Mouse (Mus musculus) kidney, adult 2 months (tissue): ENCODE measurements around the gene Slc25a43. TPM values are rescaled to one million over a fixed set of nuclear protein-coding genes. Genes with fewer than 3 reads are reported as not detected.
A peak's percentile ranks its signal among the peaks of the same experiment; 100 is the strongest.

Experiments used
- DNase-seq: peaks from one replicate; pipeline ENCODE4 v3.0.0; 2021
- H3K27ac ChIP-seq: fragments of 200-500 bp; 2 replicates; pipeline ENCODE4 v1.5.1; 2012; ENCODE audit warnings: low read depth, low read length, control low read depth, inconsistent platforms; ENCODE audit not compliant: insufficient read depth
- H3K27me3 ChIP-seq: fragments of 200-500 bp; replicated peaks from 2 replicates; pipeline ENCODE4 v1.6.1; 2012; ENCODE audit warnings: mild to moderate bottlenecking, moderate library complexity, low read length, inconsistent platforms; ENCODE audit not compliant: control insufficient read depth, insufficient read depth
- H3K36me3 ChIP-seq: fragments of 200-500 bp; 2 replicates; pipeline ENCODE4 v1.6.1; 2012; ENCODE audit warnings: mild to moderate bottlenecking, moderate library complexity, low read length, inconsistent platforms; ENCODE audit not compliant: control insufficient read depth, insufficient read depth
- H3K4me1 ChIP-seq: fragments of 200-500 bp; 2 replicates; pipeline ENCODE4 v1.6.1; 2011; ENCODE audit warnings: low read length; ENCODE audit not compliant: control insufficient read depth, insufficient read depth
- H3K4me3 ChIP-seq: fragments of 200-500 bp; 2 replicates; pipeline ENCODE4 v1.5.1; 2011; ENCODE audit warnings: mild to moderate bottlenecking, low read depth, low read length, control low read depth; ENCODE audit not compliant: insufficient read depth
- CTCF ChIP-seq: fragments of 200-500 bp; conservative IDR thresholded peaks from 2 replicates; pipeline ENCODE4 v1.5.1; 2011; ENCODE audit warnings: low read depth, mild to moderate bottlenecking, control low read depth, low read length, moderate library complexity, mixed read lengths; ENCODE audit not compliant: insufficient read depth, insufficient read length
- POLR2A ChIP-seq: fragments of 200-500 bp; IDR thresholded peaks from one replicate; pipeline ENCODE4 v1.6.1; 2011; ENCODE audit warnings: low read depth, low read length, control low read depth
- WGBS: fragments of 180-500 bp; shearing (Covaris S2); methylation state at CpG from one replicate; pipeline ENCODE4 v1.1.7; 2018; 5-methylcytosine and 5-hydroxymethylcytosine counted together
- polyA plus RNA-seq: library from polyadenylated mRNA; depleted of rRNA; stranded (reverse); fragments of >200 nt; gene quantifications from 2 replicates; pipeline ENCODE4 v1.2.3, GENCODE M21; 2012

Slc25a43 gene
- polyA plus RNA-seq, 1 experiment, result 0.97 TPM

DNA sequence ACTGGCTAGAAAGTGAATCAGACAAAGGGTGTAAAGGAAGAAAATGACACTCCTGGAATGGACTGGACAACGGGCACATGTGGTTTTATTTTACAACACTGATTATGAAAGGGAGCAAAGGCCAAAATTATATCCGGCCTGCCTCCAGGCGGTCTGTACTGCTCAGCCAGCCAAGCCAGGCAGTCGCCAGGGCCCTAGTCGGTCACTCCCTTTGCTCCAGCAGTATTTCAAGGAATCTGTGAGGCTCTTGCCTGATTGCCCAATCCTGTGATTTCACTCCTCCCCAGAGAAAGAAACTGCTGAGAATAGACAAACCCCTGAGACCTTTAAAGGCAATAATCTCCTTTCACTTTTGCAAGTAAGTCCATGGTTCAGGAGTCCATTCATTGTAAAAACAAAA is 60.7 kb downstream of the Slc25a43 start:
- Histone ChIP-seq H3K4me1 (no peaks in the 10 kb centered on the region; the same call in 1 of the 2 replicates), H3K27me3 (no peaks in the 10 kb centered on the region), H3K27ac (no peak overlapping the region), H3K4me3 (no peak overlapping the region), H3K36me3 (no peaks in the 10 kb centered on the region)
- peak; percentile 85 for DNase-seq
- WGBS, result 19% methylated on average over 5 of the region's 5 CpGs
- no peak for TF ChIP-seq POLR2A
- TF ChIP-seq CTCF, result no peak

DNA sequence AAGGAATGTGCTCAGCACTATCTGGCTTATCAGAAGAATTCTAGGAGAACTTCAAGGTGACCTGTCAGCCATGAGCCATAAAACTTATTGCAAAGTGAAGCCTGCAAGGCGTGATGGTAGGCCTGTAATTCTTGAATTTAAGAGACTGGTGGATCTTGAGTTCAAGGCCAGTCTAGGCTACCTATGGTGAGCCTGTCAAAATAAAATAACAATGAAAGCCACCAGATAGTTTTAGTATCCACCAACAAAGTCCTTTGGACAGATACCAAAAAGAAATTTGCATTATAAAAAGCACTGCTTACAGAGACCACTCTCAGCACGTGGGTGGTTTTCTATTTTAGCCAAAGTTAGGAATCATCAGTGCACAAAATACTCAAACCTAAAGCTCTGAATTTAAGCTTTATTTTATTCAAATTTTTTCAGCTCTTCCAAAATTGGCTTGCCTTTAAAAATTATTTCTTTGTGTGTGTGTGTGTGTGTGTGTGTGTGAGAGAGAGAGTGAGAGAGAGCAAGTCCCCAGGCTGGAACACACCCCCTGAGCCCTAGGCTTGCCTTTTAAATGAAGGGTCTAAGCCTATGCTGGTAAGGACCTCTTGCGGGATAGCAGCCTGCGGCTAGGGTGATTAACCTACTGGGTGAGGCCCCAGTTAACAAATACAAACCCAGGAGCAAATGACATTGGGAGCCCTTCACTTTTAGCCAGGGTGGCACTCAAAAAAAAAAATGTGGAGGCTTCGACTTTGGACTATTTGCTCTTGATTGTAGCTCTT is 62.2 kb downstream of the Slc25a43 start:
- Histone ChIP-seq H3K27me3 (no peaks in the 10 kb centered on the region), H3K27ac (peak overlapping the region; percentile 23; the same call in 1 of the 2 replicates), H3K4me3 (no peak overlapping the region), H3K4me1 (no peaks in the 10 kb centered on the region; the same call in 1 of the 2 replicates), H3K36me3 (no peaks in the 10 kb centered on the region)
- no peak for DNase-seq
- 63% methylated on average over 5 of the region's 5 CpGs for WGBS
- no peak for TF ChIP-seq CTCF
- no peak for TF ChIP-seq POLR2A

- peak; percentile 94 for DNase-seq
- WGBS, result under 1% methylated on average over 44 of the region's 45 CpGs
- Histone ChIP-seq H3K27me3 (no peaks in the 10 kb centered on the region), H3K4me3 (peak overlapping the region; percentile 25), H3K36me3 (no peaks in the 10 kb centered on the region), H3K4me1 (no peaks in the 10 kb centered on the region; the same call in 1 of the 2 replicates), H3K27ac (peak overlapping the region; percentile 70)
- TF ChIP-seq CTCF, result peak; percentile 66
- peak; percentile 16 for TF ChIP-seq POLR2A
These were observed 64.2 kb downstream of the Slc25a43 start for GRCm38 (mm10) chrX:36807360-36808317.

GRCm38 (mm10) chrX:36808318-36808683 is 64.8 kb downstream of the Slc25a43 start:
- H3K4me3 ChIP-seq, result peak overlapping the region; percentile 25; the same call in 1 of the 2 replicates
- H3K27me3 ChIP-seq, result no peaks in the 10 kb centered on the region
- no peaks in the 10 kb centered on the region; the same call in 1 of the 2 replicates for H3K4me1 ChIP-seq
- TF ChIP-seq POLR2A, result no peak
- TF ChIP-seq CTCF, result no peak
- no peaks in the 10 kb centered on the region for H3K36me3 ChIP-seq
- peak overlapping the region; percentile 32; the same call in 1 of the 2 replicates for H3K27ac ChIP-seq
- DNase-seq, result no peak
- WGBS, result 42% methylated on average over 6 of the region's 6 CpGs

- H3K4me1 ChIP-seq, result peaks cover 8% of the 10 kb centered on the region; the same call in 1 of the 2 replicates
- TF ChIP-seq CTCF (peak; percentile 56), POLR2A (no peak)
- WGBS, result 21% methylated on average over 5 of the region's 5 CpGs
- no peak for DNase-seq
- no peak overlapping the region for H3K4me3 ChIP-seq
- no peaks in the 10 kb centered on the region for H3K36me3 ChIP-seq
- no peaks in the 10 kb centered on the region for H3K27me3 ChIP-seq
- no peak overlapping the region for H3K27ac ChIP-seq
These were observed 67.9 kb downstream of the Slc25a43 start for GRCm38 (mm10) chrX:36811377-36811776.

GRCm38 (mm10) chrX:36814161-36814836 is 70.8 kb downstream of the Slc25a43 start:
- WGBS, result 31% methylated on average over 8 of the region's 8 CpGs
- H3K27me3 ChIP-seq, result no peaks in the 10 kb centered on the region
- H3K4me1 ChIP-seq, result peaks cover 13% of the 10 kb centered on the region
- H3K4me3 ChIP-seq, result no peak overlapping the region
- TF ChIP-seq POLR2A, result no peak
- TF ChIP-seq CTCF, result no peak
- peak overlapping the region; percentile 82 for H3K27ac ChIP-seq
- H3K36me3 ChIP-seq, result no peaks in the 10 kb centered on the region
- peak; percentile 89 for DNase-seq

DNA sequence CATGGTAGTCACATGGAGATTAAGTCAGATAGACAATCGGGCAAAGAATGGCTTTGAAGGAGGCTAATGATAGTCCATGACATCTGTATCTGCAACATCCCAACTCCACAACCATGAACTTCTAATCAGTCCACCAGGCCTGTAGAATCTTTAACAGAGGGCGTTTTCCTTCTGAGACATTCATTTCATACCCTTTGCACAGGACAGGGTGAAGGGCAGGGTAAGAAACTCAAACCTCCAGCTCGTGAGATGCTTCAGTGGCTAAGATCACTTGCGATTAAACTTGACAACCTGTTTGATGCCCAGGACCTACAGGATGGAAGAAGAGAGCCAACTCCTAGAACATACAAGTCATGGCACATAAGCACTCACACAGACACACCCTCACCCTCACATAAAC is 71.6 kb downstream of the Slc25a43 start:
- DNase-seq, result peak; percentile 66
- peaks cover 14% of the 10 kb centered on the region for H3K4me1 ChIP-seq
- TF ChIP-seq POLR2A, result no peak
- no peak for TF ChIP-seq CTCF
- no peaks in the 10 kb centered on the region for H3K27me3 ChIP-seq
- H3K4me3 ChIP-seq, result no peak overlapping the region
- WGBS, result 40% methylated on average over 4 of the region's 4 CpGs
- H3K36me3 ChIP-seq, result no peaks in the 10 kb centered on the region
- peak overlapping the region; percentile 82 for H3K27ac ChIP-seq
